7 mouse cellular contexts compared by ENCODE assay signal in the genomic region with DNA sequence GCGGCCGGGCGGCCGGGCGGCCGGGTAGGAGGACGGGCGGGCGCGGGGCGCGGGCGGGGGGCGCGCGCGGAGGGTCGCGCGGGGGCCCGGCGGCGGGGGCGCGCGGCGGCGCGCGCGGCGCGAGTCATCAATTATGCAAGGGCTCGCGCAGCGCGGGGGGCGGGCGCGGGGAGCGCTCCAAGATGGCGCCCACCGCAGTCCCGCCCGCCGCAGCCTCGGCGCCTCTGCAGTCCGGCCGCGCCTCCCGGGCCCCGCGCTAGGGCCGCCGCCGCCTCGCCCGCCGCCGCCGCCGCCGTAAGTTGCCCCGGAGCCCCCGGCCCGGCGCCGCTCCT. TPM values are rescaled to one million over a fixed set of nuclear protein-coding genes. Genes with fewer than 3 reads are reported as not detected.
DNase-seq lines count a peak whose midpoint lies in the region; ATAC-seq lines count a peak whose summit lies in the region.

No protein-coding gene starts in this region.

- ATAC-seq in neural tube, embryonic 13.5 days (ENCODE audit: low read depth): peak; percentile 72
- no peak for ATAC-seq in megakaryocyte-erythroid progenitor cell, adult 5-6 weeks (replicated peaks; ENCODE audit: low FRiP score, low TSS enrichment, poor library complexity, severe bottlenecking)

- no peaks in the 10 kb centered on the region for H3K36me3 ChIP-seq in neural tube, embryonic 13.5 days

- peak overlapping the region; percentile 88 for H3K4me3 ChIP-seq in neural tube, embryonic 13.5 days

- H3K9ac ChIP-seq in neural tube, embryonic 13.5 days: peak overlapping the region; percentile 96

- WGBS in neural tube, embryonic 13.5 days: 3% methylated on average over 15 of the region's 69 CpGs

- peaks cover 5% of the 10 kb centered on the region; the same call in 1 of the 2 replicates for H3K9me3 ChIP-seq in neural tube, embryonic 13.5 days

- peak overlapping the region; percentile 82 for H3K4me2 ChIP-seq in neural tube, embryonic 13.5 days

- peaks cover 17% of the 10 kb centered on the region for H3K27me3 ChIP-seq in neural tube, embryonic 13.5 days

- peak; percentile 19 for DNase-seq in ovary, postnatal 36 days (ENCODE audit: low spot score)
- DNase-seq in ovary, adult 18-20 months (ENCODE audit: low spot score): no peak
- DNase-seq in cerebellum, adult 8-10 months: peak; percentile 74
- peak; percentile 29 for DNase-seq in forelimb bud, embryonic 11.5 days (ENCODE audit: low read depth, low spot score)
- peak; percentile 59 to 77 for DNase-seq in left cerebral cortex, postnatal 36 days (ENCODE audit: low spot score in 2 of 2)

- peaks cover 38% of the 10 kb centered on the region for H3K4me1 ChIP-seq in neural tube, embryonic 13.5 days (replicated peaks)

- intact Hi-C loops in left cerebral cortex, postnatal 36 days (cut with DNase I): loop anchor here (2.0 to 5.0 kb wide), 3 partner anchors 38 to 92 kb away; no protein-coding TSS in a partner anchor

- peak overlapping the region; percentile 91 for H3K27ac ChIP-seq in neural tube, embryonic 13.5 days (replicated peaks)

RNA-seq across cellular contexts. Expression of gene Scn8a, which starts 1.1 kb away (rescaled TPM):
- 100 to 1,000 TPM; 222 to 250 TPM for total RNA-seq in left cerebral cortex, postnatal 36 days (2021)
- polyA plus RNA-seq in neural tube, embryonic 13.5 days (2015; fragmentation: Nextera tagmentation; extraction: Ambion mirVana): 17.6 and 18.2 TPM in 2 replicates
- total RNA-seq in megakaryocyte-erythroid progenitor cell, adult 5-6 weeks (2014; fragmentation: Nextera tagmentation): not detected in 2 replicates
- total RNA-seq in megakaryocyte-erythroid progenitor cell, adult 5-6 weeks (2017): not detected in 2 replicates

Comparison
In these comparisons a context has a peak if more than half of its experiments do, and no peak if none do; other contexts are left out.
1. RNA of gene Scn8a, which starts 1.1 kb away (total RNA-seq): 222 to 250 TPM in left cerebral cortex, postnatal 36 days; not detected in megakaryocyte-erythroid progenitor cell, adult 5-6 weeks; every median in the first group is over 100 times any median in the second.